Comparison of ENCODE assay signal across 9 mouse cellular contexts in genomic region chr13:49100417-49100816, GRCm38 (mm10). TPM values are rescaled to one million over a fixed set of nuclear protein-coding genes. Genes with fewer than 3 reads are reported as not detected.
DNase-seq lines count a peak whose midpoint lies in the region; ATAC-seq and TF ChIP-seq lines count a peak whose summit lies in the region.
"Had no signal": no experiment of that assay in that cellular context is flagged by ENCODE, and none has a peak within 500 bp of the region (broad histone marks: within the 10 kb centered on the region; RNA-seq: fewer than 3 reads in every experiment).

No protein-coding gene starts in this region.

- H3K4me1 ChIP-seq in hindbrain, embryonic 13.5 days (replicated peaks), result peaks cover 26% of the 10 kb centered on the region
- 0 out of 2 replicates have a peak, but pooled peaks cover 2% of the 10 kb centered on the region for H3K4me1 ChIP-seq in hindbrain, embryonic 12.5 days
- peaks cover 7% of the 10 kb centered on the region; the same call in 1 of the 2 replicates for H3K4me1 ChIP-seq in thymus, adult 2 months (replicated peaks; ENCODE audit: control insufficient read depth, insufficient read depth, low read length)

- H3K4me2 ChIP-seq in hindbrain, embryonic 13.5 days, result no peak overlapping the region
- H3K4me2 ChIP-seq in hindbrain, embryonic 12.5 days (replicated peaks), result no peak overlapping the region

- peak; percentile 29; the same call in 1 of the 2 replicates for ATAC-seq in hindbrain, embryonic 13.5 days (ENCODE audit: low FRiP score)
- no peak for ATAC-seq in hindbrain, embryonic 12.5 days (ENCODE audit: low FRiP score)
- peak; percentile 94 for ATAC-seq in megakaryocyte progenitor cell, adult 5-6 weeks (replicated peaks; ENCODE audit: poor library complexity)
- ATAC-seq in erythroblast, adult 5-6 weeks (replicated peaks; ENCODE audit: low FRiP score, poor library complexity, severe bottlenecking), result no peak

- no peaks in the 10 kb centered on the region for H3K9me3 ChIP-seq in hindbrain, embryonic 13.5 days
- no peaks in the 10 kb centered on the region for H3K9me3 ChIP-seq in hindbrain, embryonic 12.5 days (replicated peaks)

- H3K4me3 ChIP-seq in hindbrain, embryonic 13.5 days, result no peak overlapping the region
- H3K4me3 ChIP-seq in hindbrain, embryonic 12.5 days, result no peak overlapping the region
- H3K4me3 ChIP-seq in thymus, adult 2 months (ENCODE audit: control insufficient read depth, insufficient read depth, low read length), result no peak overlapping the region
- H3K4me3 ChIP-seq: heart, adult 2 months had no signal

- H3K36me3 ChIP-seq in hindbrain, embryonic 13.5 days, result peaks cover 52% of the 10 kb centered on the region
- H3K36me3 ChIP-seq in hindbrain, embryonic 12.5 days, result peaks cover 22% of the 10 kb centered on the region
- H3K36me3 ChIP-seq in thymus, adult 2 months (ENCODE audit: control insufficient read depth, insufficient read depth, low read length), result no peaks in the 10 kb centered on the region

- H3K27ac ChIP-seq in hindbrain, embryonic 13.5 days, result 0 out of 2 replicates have a peak overlapping the region, but pooled peaks have one; percentile 12
- no peak overlapping the region for H3K27ac ChIP-seq in hindbrain, embryonic 12.5 days
- no peak overlapping the region for H3K27ac ChIP-seq in thymus, adult 2 months (ENCODE audit: control insufficient read depth, insufficient read depth, low read length)
- H3K27ac ChIP-seq: heart, adult 2 months had no signal

- no peak for TF ChIP-seq POLR2A in thymus, adult 2 months (IDR thresholded peaks at IDR 0.05; ENCODE audit: control insufficient read depth, extremely low read depth, insufficient read depth, low read length, poor library complexity)

- H3K27me3 ChIP-seq in hindbrain, embryonic 13.5 days, result no peaks in the 10 kb centered on the region
- H3K27me3 ChIP-seq in hindbrain, embryonic 12.5 days, result no peaks in the 10 kb centered on the region
- no peaks in the 10 kb centered on the region for H3K27me3 ChIP-seq in thymus, adult 2 months (ENCODE audit: control insufficient read depth, insufficient read depth, low read length)

- DNase-seq in brain, adult 2 months (ENCODE audit: low read depth, low spot score), result peak; percentile 62
- peak; percentile 68 to 73 for DNase-seq in frontal cortex, postnatal 10 days (ENCODE audit: low spot score in 2 of 2)
- DNase-seq in layer of hippocampus, postnatal 10 days (ENCODE audit: low spot score in 2 of 2), result peak; percentile 85 to 88
- DNase-seq in thymus, adult 2 months, result no peak

- 82% methylated on average over 1 of the region's 1 CpGs for WGBS in hindbrain, embryonic 13.5 days
- WGBS in hindbrain, embryonic 12.5 days, result 78% methylated on average over 1 of the region's 1 CpGs
- WGBS in thymus, adult 2 months, result 27% methylated on average over 1 of the region's 1 CpGs

- TF ChIP-seq CTCF in thymus, adult 2 months (IDR thresholded peaks at IDR 0.05; ENCODE audit: borderline replicate concordance, control insufficient read depth, extremely low read depth, insufficient read depth, low read length, poor library complexity), result no peak

- no peak overlapping the region for H3K9ac ChIP-seq in hindbrain, embryonic 13.5 days
- no peak overlapping the region for H3K9ac ChIP-seq in hindbrain, embryonic 12.5 days

RNA-seq across cellular contexts. Expression of gene Wnk2, which starts 47.4 kb away (rescaled TPM):
- polyA plus RNA-seq in hindbrain, embryonic 13.5 days (2015; fragmentation: Nextera tagmentation; extraction: Ambion mirVana), result 20.3 and 20.7 TPM in 2 replicates
- polyA plus RNA-seq in hindbrain, embryonic 12.5 days (2016; fragmentation: Nextera tagmentation; extraction: Ambion mirVana), result 16.0 and 16.2 TPM in 2 replicates
- total RNA-seq in layer of hippocampus, postnatal 10 days (2021), result 10 to 100 TPM; 88.6 to 98.8 TPM
- not detected in 2 replicates for total RNA-seq in megakaryocyte progenitor cell, adult 5-6 weeks (2015)
- 0.03 TPM in 1 of 2 replicates, not detected in the other for total RNA-seq in megakaryocyte progenitor cell, adult 5-6 weeks (2017)
- 2.3 and 3.9 TPM in 2 replicates for polyA plus RNA-seq in thymus, adult 2 months (2012; rRNA removed)
- not detected in 2 replicates for total RNA-seq in erythroblast, adult 5-6 weeks (2015; ENCODE audit: low replicate concordance)
- total RNA-seq in erythroblast, adult 5-6 weeks (2017; ENCODE audit: low replicate concordance), result not detected in 2 replicates

Comparison
In these comparisons a context has a peak if more than half of its experiments do, and no peak if none do; other contexts are left out.
1. ATAC-seq: peak in hindbrain, embryonic 13.5 days (single experiment) and megakaryocyte progenitor cell, adult 5-6 weeks (single experiment); none in hindbrain, embryonic 12.5 days (single experiment) and erythroblast, adult 5-6 weeks (single experiment).
2. RNA of gene Wnk2, which starts 47.4 kb away (total RNA-seq): 88.6 to 98.8 TPM in layer of hippocampus, postnatal 10 days; 0.03 TPM in megakaryocyte progenitor cell, adult 5-6 weeks and not detected in erythroblast, adult 5-6 weeks; every median in the first group is over 10 times any median in the second.